Mouse (Mus musculus) spleen, adult 12 weeks (tissue): ENCODE data around the gene Acnat2.
"Not testable (repeated sequence)": the region's sequence is repeated elsewhere in the genome, so short reads cannot be mapped to it uniquely, and the experiment has no call there.

ENCODE experiments used
- DNase-seq: peaks from one replicate; pipeline ENCODE4 v3.0.0; 2022; ENCODE audit warnings: low spot score

Acnat2 gene

DNA sequence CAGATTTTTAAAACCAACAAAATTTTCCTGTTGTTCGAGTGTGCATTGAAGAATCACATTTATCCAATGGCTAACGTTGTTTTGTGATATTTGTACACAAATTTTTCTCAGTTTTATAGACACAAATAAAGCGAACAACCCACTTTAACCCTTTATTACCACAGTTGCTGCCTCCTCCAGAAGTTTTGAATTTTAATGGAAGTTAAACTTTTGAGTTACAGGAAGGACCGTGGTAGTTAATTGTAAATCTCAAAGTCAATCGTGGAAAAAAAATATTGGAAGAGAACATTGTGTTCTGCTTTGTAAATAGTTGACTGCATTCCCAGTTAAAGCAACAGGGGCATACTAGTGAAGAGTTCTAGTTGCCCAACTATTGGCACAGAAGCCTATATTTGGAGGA is at the start of gene Acnat2:
Acnat2 (minus strand) TSS at position 195 of the 400 bp plus-strand sequence.
- DNase-seq: not testable (repeated sequence)

DNA sequence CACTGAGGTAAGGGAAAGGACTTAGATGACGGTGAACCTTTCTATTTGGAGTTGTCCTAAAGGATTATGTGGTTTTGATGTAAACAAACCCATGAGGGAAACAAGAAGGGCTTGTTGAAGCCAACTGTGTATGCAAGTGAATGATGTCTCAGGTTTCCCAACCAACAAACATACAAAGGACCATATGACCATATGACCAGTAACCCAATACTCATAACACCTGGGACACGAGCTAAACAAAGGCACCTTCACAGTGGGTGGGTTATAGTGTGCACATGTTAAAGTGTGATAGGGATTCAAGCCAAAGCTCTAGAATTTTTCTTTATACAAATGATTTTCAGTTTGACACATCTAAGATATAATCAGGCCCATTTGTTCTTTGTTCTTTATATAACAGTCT is 48.2 kb upstream of the Acnat2 start:
- no peak for DNase-seq

DNA sequence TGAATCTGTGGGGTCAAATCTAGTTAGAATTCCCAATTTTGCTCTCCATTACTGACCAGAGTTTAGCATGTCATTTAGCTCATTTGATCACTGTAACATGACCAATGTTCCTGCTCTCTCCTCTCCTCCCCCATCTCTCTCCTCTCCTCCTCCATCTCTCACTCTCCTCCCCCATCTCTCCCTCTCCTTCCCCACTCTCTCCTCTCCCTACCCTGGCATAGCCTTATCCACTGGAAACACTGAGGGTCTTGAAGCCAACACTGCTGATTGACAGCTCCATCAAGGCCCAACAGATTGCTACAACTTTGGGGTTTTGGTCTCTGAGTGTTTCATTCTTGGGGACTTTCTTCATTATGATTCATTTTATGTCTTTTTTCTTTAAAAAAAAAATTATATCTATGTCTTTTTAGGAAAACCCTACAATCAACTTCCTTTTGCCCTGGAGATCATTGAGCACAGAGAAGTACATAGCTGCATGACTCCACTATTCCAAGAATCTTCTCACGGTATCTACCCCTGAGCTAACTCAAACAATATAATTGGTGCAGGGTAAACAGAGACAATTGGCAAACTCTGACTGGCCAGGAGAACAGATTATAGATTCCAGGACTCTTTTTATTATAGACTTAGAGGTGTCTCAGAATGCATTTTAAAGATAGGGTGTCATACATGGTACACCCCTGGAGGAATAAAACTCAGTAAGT is 44.0 kb upstream of the Acnat2 start:
- DNase-seq: no peak

DNA sequence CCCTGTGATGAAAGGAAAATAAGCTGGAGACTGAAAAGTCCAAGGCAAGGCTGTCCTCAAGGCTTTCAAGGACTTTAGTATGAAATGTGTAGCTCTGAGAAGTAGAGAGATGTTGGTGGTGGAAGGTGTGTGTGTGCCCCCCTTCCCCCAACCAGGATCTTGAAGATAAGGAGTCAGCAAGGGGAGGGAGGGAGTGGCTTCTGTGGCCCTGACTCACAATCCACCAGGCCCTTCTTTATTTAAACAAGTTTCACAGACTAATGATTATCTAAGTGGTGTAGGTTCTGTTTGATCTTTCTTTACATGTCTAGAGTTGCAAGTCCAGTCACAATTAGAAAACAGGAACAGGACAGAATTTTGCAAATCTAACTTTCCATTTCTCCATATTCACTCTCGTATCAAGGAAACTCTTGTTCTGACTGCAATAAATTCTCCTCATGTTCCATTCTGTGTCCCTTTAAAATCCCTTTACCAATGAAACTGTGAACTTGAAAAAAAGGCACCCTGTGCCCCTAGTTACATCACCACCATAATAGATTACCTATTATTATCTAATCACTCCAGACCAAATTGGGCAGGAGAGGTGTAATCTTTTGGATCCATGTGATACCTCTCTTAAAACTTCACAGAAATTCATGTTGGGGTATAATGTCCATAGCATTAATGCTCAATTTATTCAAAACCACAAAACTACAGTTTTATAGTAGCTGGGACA is 43.3 kb upstream of the Acnat2 start:
- not testable (repeated sequence) for DNase-seq

DNA sequence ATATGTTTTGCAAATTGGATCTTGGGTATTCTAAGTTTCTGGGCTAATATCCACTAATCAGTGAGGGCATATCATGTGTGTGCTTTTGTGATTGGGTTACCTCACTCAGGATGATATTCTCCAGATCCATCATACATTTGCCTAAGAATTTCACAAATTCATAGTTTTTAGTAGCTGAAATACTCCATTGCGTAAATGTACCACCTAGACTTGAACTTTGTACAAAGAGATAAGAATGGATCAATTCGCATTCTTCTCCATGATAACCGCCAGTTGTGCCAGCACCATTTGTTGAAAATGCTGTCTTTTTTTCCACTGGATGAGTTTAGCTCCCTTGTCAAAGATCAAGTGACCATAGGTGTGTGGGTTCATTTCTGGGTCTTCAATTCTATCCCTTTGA is 29.0 kb upstream of the Acnat2 start:
- not testable (repeated sequence) for DNase-seq

DNA sequence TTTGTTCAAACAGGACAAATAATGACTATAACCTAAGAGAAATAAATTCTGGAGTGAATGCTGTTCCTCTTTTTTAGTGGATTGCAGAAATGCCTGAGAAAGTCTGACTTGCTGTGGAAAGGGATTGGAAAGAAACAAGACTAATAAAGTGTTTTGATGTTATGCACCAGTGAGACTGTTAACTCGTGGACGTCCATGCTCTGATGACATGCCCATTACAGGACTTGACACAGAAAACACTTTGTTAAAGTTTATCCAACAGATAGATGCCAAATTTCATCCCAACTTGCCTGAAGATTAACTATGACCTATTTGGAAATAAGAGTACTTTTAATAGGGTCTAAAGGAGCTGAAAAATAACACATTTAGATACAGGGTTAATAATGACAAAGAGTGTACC is 2.2 kb upstream of the Acnat2 start:
- DNase-seq: not testable (repeated sequence)

DNA sequence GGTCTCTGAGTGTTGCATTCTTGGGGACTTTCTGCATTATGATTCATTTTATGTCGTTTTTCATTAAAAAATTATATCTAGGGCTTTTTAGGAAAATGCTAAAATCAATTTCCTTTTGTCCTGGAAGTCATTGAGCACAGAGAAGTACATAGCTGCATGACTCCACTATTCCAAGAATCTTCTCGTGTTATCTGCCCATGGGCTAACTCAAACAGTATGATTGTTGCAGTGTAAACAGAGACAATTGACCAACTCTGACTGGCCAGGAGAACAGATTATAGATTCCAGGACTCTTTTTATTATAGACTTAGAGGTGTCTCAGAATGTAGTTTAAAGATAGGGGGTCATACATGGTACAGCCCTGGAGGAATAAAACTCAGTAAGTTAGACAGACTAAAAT is 21.1 kb downstream of the Acnat2 start:
- no peak for DNase-seq

DNA sequence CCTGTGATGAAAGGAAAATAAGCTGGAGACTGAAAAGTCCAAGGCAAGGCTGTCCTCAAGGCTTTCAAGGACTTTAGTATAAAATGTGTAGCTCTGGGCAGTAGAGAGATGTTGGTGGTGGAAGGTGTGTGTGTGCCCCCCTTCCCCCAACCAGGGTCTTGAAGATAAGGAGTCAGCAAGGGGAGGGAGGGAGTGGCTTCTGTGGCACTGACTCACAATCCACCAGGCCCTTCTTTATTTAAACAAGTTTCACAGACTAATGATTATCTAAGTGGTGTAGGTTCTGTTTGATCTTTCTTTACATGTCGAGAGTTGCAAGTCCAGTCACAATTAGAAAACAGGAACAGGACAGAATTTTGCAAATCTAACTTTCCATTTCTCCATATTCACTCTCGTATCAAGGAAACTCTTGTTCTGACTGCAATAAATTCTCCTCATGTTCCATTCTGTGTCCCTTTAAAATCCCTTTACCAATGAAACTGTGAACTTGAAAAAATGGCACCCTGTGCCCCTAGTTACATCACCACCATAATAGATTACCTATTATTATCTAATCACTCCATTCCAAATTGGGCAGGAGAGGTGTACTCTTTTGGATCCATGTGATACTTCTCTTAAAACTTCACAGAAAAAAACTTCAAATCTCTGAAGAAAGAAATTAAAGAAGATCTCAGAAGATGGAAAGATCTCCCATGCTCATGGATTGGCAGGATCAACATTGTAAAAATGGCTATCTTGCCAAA is 24.2 kb downstream of the Acnat2 start:
- DNase-seq: not testable (repeated sequence)

DNA sequence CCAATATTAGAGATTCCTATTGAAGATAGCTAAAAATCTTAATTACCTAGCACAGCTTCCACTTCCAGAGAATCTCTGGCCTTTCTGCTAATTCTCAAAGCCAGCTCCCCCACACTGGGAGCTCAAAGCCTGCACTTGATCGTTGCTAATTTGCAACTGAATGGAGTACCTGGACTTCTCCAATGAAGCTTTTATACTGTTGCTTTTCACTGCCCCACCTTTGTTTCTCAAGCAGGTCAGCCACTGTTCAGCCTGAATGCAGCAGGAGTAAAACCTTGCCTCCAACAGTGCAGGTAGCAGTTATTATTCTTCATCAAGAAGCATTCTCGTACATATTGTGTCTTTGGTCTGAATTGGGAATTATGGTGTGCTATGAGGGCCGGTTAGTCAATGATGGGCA is 39.9 kb downstream of the Acnat2 start:
- DNase-seq: not testable (repeated sequence)

DNA sequence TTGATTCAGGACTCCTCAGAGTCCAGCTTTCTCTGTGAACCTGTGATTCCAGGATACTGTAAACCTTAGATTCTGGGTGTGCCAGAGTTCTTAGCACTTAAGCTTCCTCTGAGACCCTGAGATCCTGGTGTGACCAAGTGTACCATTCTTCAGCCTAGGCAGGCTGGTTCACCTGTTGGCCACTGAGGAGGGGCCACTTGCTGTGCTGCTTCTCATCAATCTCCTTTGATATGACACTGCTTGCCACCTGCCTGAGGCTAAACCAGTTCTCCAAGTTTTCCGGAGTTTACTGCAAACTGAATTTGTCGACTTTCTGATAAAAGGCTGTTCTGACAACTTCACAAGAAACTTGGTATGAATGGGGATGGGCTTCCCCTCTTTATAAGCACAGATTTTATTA is 50.9 kb downstream of the Acnat2 start:
- DNase-seq: no peak

DNA sequence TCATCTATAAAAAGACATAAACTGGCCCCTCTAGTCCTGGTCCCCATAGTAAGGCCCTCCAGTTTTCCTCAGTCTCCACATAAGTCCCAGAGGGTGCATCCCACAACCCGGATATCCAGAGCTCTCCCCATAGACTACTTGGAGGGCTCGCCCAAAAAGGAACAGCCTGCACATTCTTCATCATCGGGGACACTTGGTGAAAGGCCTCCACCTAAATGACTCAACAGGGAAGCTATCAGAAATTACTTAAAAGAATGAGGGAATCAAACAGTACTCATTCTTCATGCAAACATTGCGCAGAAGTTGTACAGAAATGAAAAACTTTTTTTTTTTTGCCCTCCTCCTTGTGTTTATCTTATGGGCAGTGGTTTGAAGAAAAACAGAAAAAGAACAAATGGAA is 57.5 kb downstream of the Acnat2 start:
- no peak for DNase-seq

DNA sequence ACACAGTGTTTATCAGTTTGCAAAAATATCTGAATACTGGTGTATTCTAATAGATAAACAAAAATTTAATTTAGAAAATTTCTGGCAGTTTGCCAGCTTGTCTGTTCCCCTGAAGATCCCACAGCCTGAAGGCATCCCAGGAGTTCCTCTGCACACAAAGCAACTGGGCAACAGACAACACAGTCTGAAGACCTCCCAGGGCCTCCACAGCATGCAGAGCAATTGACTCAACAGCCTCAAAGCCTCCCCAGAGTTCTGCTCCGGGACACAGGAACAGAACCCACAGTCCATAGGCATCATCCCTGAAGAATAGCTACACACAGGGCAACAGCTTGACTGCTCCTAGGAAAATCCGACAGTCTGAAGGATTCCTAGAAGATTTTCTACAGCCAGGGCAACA is 59.3 kb downstream of the Acnat2 start:
- DNase-seq: no peak

DNA sequence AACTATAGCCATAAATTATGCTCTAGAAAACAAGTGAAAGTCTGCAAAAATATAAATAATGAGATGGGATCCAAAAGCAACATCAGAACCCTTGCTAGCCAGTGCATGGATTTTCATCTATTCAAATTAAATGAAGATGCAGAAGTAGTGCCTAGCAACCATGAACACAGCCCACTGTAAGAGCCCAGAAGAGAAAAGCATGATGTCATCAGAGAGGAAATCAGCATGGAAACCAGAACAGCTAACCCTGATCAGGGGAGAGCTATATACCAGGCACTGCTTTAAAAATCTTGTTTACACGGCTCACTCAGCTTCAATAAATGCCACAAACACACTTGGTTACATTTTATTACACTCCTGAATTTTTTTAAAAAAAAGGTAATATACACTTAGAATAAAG is 60.0 kb downstream of the Acnat2 start:
- DNase-seq: not testable (repeated sequence)

DNA sequence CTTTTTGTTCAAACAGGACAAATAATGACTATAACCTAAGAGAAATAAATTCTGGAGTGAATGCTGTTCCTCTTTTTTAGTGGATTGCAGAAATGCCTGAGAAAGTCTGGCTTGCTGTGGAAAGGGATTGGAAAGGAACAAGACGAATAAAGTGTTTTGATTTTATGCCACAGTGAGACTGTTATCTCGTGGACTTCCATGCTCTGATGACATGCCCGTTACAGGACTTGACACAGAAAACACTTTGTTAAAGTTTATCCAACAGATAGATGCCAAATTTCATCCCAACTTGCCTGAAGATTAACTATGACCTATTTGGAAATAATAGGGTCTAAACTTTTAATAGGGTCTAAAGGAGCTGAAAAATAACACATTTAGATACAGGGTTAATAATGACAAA is 67.9 kb downstream of the Acnat2 start:
- not testable (repeated sequence) for DNase-seq

DNA sequence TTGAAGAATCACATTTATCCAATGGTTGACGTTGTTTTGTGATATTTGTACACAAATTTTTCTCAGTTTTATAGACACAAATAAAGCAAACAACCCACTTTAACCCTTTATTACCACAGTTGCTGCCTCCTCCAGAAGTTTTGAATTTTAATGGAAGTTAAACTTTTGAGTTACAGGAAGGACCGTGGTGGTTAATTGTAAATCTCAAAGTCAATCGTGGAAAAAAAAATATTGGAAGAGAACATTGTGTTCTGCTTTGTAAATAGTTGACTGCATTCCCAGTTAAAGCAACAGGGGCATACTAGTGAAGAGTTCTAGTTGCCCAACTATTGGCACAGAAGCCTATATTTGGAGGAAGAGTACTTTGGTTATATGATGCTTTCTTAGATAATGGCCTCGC is 70.0 kb downstream of the Acnat2 start:
- not testable (repeated sequence) for DNase-seq
